Mouse (Mus musculus): ENCODE results near the gene Gcg.

- TF ChIP-seq FLI1 (IDR thresholded peaks at IDR 0.05; ENCODE audit: low read length) (no peak), GATA1 (IDR thresholded peaks at IDR 0.05; ENCODE audit: borderline replicate concordance, low read length) (no peak)
Measured at GRCm38 (mm10) chr2:62502516-62502915, 19.1 kb upstream of the Gcg start.
